Mouse (Mus musculus): ENCODE measurements around the gene Prrt1. TPM values are rescaled to one million over a fixed set of nuclear protein-coding genes. Genes with fewer than 3 reads are reported as not detected.

Prrt1 gene
- polyA plus RNA-seq, 1 experiment from 2014 or later, result not detected

- no peak overlapping the region for H3K9ac ChIP-seq
- peaks cover 6% of the 10 kb centered on the region for H3K36me3 ChIP-seq (replicated peaks)
- no peak for ATAC-seq (ENCODE audit: insufficient read depth)
- H3K9me3 ChIP-seq (replicated peaks), result no peaks in the 10 kb centered on the region
- peaks cover 63% of the 10 kb centered on the region for H3K4me1 ChIP-seq (replicated peaks)
- H3K4me3 ChIP-seq (replicated peaks), result no peak overlapping the region
- 9% methylated on average over 12 of the region's 12 CpGs for WGBS (ENCODE audit: insufficient replicate concordance)
- H3K27ac ChIP-seq (replicated peaks), result no peak overlapping the region
- peak overlapping the region; percentile 58 for H3K4me2 ChIP-seq
- H3K27me3 ChIP-seq, result peaks cover 68% of the 10 kb centered on the region
These were observed 667 bp downstream of the Prrt1 start for GRCm38 (mm10) chr17:34629796-34630603.

GRCm38 (mm10) chr17:34630761-34631301 lies 1.5 kb downstream of the Prrt1 start:
- H3K4me1 ChIP-seq (replicated peaks), result peaks cover 61% of the 10 kb centered on the region
- 2% methylated on average over 48 of the region's 48 CpGs for WGBS (ENCODE audit: insufficient replicate concordance)

GRCm38 (mm10) chr17:34631647-34632046 lies 2.3 kb downstream of the Prrt1 start:
- Histone ChIP-seq H3K27ac (replicated peaks) (no peak overlapping the region), H3K4me1 (replicated peaks) (peaks cover 53% of the 10 kb centered on the region), H3K9me3 (replicated peaks) (no peaks in the 10 kb centered on the region), H3K27me3 (peaks cover 68% of the 10 kb centered on the region), H3K4me3 (replicated peaks) (peak overlapping the region; percentile 38), H3K36me3 (replicated peaks) (no peaks in the 10 kb centered on the region), H3K4me2 (peak overlapping the region; percentile 64), H3K9ac (no peak overlapping the region)
- 12% methylated on average over 12 of the region's 12 CpGs for WGBS (ENCODE audit: insufficient replicate concordance)
- ATAC-seq (ENCODE audit: insufficient read depth), result no peak

More at GRCm38 (mm10) chr17:34630761-34631301, 1.5 kb downstream of the Prrt1 start:
- no peak overlapping the region for H3K9ac ChIP-seq
- peak overlapping the region; percentile 34; the same call in 1 of the 2 replicates for H3K4me3 ChIP-seq (replicated peaks)
- peak overlapping the region; percentile 58 for H3K4me2 ChIP-seq
- no peaks in the 10 kb centered on the region; the same call in 1 of the 2 replicates for H3K36me3 ChIP-seq (replicated peaks)
- no peak overlapping the region for H3K27ac ChIP-seq (replicated peaks)
- H3K9me3 ChIP-seq (replicated peaks), result no peaks in the 10 kb centered on the region
- no peak for ATAC-seq (ENCODE audit: insufficient read depth)
- H3K27me3 ChIP-seq, result peaks cover 68% of the 10 kb centered on the region

GRCm38 (mm10) chr17:34632261-34632691 lies 2.9 kb downstream of the Prrt1 start:
- H3K4me1 ChIP-seq (replicated peaks), result peaks cover 46% of the 10 kb centered on the region
- ATAC-seq (ENCODE audit: insufficient read depth), result 0 out of 2 replicates have a peak, but pooled peaks have one; percentile 22
- H3K9me3 ChIP-seq (replicated peaks), result no peaks in the 10 kb centered on the region
- 1% methylated on average over 26 of the region's 26 CpGs for WGBS (ENCODE audit: insufficient replicate concordance)
- H3K4me2 ChIP-seq, result peak overlapping the region; percentile 64
- H3K27me3 ChIP-seq, result peaks cover 68% of the 10 kb centered on the region
- no peak overlapping the region for H3K9ac ChIP-seq
- H3K4me3 ChIP-seq (replicated peaks), result peak overlapping the region; percentile 38
- no peak overlapping the region for H3K27ac ChIP-seq (replicated peaks)
- H3K36me3 ChIP-seq (replicated peaks), result no peaks in the 10 kb centered on the region

GRCm38 (mm10) chr17:34635671-34636070 lies 6.3 kb downstream of the Prrt1 start:
- no peak for ATAC-seq (ENCODE audit: insufficient read depth)
- 34% methylated on average over 2 of the region's 2 CpGs for WGBS (ENCODE audit: insufficient replicate concordance)
- H3K36me3 ChIP-seq (replicated peaks), result no peaks in the 10 kb centered on the region
- H3K27ac ChIP-seq (replicated peaks), result no peak overlapping the region
- no peak overlapping the region for H3K9ac ChIP-seq
- H3K4me3 ChIP-seq (replicated peaks), result no peak overlapping the region
- peaks cover 39% of the 10 kb centered on the region for H3K27me3 ChIP-seq
- H3K4me1 ChIP-seq (replicated peaks), result peaks cover 23% of the 10 kb centered on the region
- H3K9me3 ChIP-seq (replicated peaks), result no peaks in the 10 kb centered on the region
- no peak overlapping the region for H3K4me2 ChIP-seq

- Histone ChIP-seq H3K36me3 (replicated peaks) (no peaks in the 10 kb centered on the region), H3K4me3 (replicated peaks) (no peak overlapping the region), H3K27ac (replicated peaks) (no peak overlapping the region), H3K4me1 (replicated peaks) (peaks cover 6% of the 10 kb centered on the region), H3K9me3 (replicated peaks) (no peaks in the 10 kb centered on the region), H3K27me3 (peaks cover 21% of the 10 kb centered on the region), H3K9ac (no peak overlapping the region), H3K4me2 (no peak overlapping the region)
- WGBS (ENCODE audit: insufficient replicate concordance), result 52% methylated on average over 3 of the region's 3 CpGs
- no peak for ATAC-seq (ENCODE audit: insufficient read depth)
These were observed 8.1 kb downstream of the Prrt1 start for GRCm38 (mm10) chr17:34637459-34637858.

GRCm38 (mm10) chr17:34639461-34640255 lies 10.3 kb downstream of the Prrt1 start:
- WGBS (ENCODE audit: insufficient replicate concordance), result 55% methylated on average over 7 of the region's 7 CpGs
- H3K4me3 ChIP-seq (replicated peaks), result no peak overlapping the region
- ATAC-seq (ENCODE audit: insufficient read depth), result no peak
- H3K27ac ChIP-seq (replicated peaks), result peak overlapping the region; percentile 62; the same call in 1 of the 2 replicates
- peaks cover 5% of the 10 kb centered on the region; the same call in 1 of the 2 replicates for H3K27me3 ChIP-seq
- no peak overlapping the region for H3K4me2 ChIP-seq
- no peaks in the 10 kb centered on the region for H3K36me3 ChIP-seq (replicated peaks)
- H3K9me3 ChIP-seq (replicated peaks), result no peaks in the 10 kb centered on the region
- no peak overlapping the region for H3K9ac ChIP-seq
- peaks cover 10% of the 10 kb centered on the region for H3K4me1 ChIP-seq (replicated peaks)

- Histone ChIP-seq H3K27ac (replicated peaks) (no peak overlapping the region), H3K9ac (no peak overlapping the region), H3K9me3 (replicated peaks) (no peaks in the 10 kb centered on the region), H3K4me3 (replicated peaks) (no peak overlapping the region), H3K36me3 (replicated peaks) (no peaks in the 10 kb centered on the region), H3K27me3 (peaks cover 5% of the 10 kb centered on the region; the same call in 1 of the 2 replicates), H3K4me1 (replicated peaks) (peaks cover 23% of the 10 kb centered on the region), H3K4me2 (no peak overlapping the region)
- ATAC-seq (ENCODE audit: insufficient read depth), result no peak
- WGBS (ENCODE audit: insufficient replicate concordance), result 24% methylated on average over 11 of the region's 11 CpGs
These were observed 11.7 kb downstream of the Prrt1 start for GRCm38 (mm10) chr17:34640778-34641601.

- Histone ChIP-seq H3K4me2 (no peak overlapping the region), H3K4me1 (replicated peaks) (peaks cover 31% of the 10 kb centered on the region), H3K4me3 (replicated peaks) (no peak overlapping the region), H3K27ac (replicated peaks) (no peak overlapping the region), H3K9ac (no peak overlapping the region), H3K36me3 (replicated peaks) (no peaks in the 10 kb centered on the region), H3K27me3 (peaks cover 5% of the 10 kb centered on the region; the same call in 1 of the 2 replicates), H3K9me3 (replicated peaks) (no peaks in the 10 kb centered on the region)
- WGBS (ENCODE audit: insufficient replicate concordance), result 57% methylated on average over 3 of the region's 3 CpGs
- no peak for ATAC-seq (ENCODE audit: insufficient read depth)
These were observed 12.6 kb downstream of the Prrt1 start for GRCm38 (mm10) chr17:34641945-34642344.

- ATAC-seq (ENCODE audit: insufficient read depth), result no peak
- H3K27me3 ChIP-seq, result peaks cover 5% of the 10 kb centered on the region; the same call in 1 of the 2 replicates
- 69% methylated on average over 4 of the region's 4 CpGs for WGBS (ENCODE audit: insufficient replicate concordance)
- no peak overlapping the region for H3K4me3 ChIP-seq (replicated peaks)
- no peak overlapping the region for H3K27ac ChIP-seq (replicated peaks)
- no peaks in the 10 kb centered on the region for H3K9me3 ChIP-seq (replicated peaks)
- H3K4me2 ChIP-seq, result no peak overlapping the region
- peaks cover 44% of the 10 kb centered on the region for H3K4me1 ChIP-seq (replicated peaks)
- no peaks in the 10 kb centered on the region for H3K36me3 ChIP-seq (replicated peaks)
- H3K9ac ChIP-seq, result no peak overlapping the region
These were observed 14.0 kb downstream of the Prrt1 start for GRCm38 (mm10) chr17:34643379-34643778.

Measured in liver, embryonic 15.5 days (tissue).